Comparison of ENCODE assay signal across 14 mouse cellular contexts in the genomic region with DNA sequence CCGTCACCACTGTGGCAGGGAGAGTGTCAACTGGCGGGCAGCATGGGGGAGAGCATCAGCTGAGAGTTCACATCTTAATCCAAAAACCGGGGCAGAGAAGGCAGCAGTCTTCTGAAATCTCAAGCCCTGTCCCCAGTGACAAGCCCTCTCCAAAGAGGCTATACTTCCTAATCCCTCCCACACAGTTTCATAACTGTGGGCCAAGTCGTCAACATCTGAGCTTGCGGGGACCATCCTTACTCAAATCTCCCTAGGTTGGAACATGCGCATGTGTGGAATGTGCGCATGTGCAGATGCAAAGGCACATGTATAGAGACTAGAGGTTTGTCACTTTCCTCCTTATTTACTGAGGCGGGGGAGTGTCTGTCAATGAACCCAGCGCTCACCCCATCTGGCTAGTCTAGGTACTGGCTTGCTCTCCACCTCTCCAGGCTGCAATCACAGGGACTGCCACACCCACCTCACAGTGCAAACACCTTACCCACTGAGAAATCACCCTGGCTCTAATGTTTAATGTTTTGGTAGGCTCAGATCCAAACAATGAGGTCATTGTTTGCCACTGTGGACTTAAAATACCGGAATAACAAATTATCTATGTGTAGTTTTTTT. TPM values are rescaled to one million over a fixed set of nuclear protein-coding genes. Genes with fewer than 3 reads are reported as not detected.
DNase-seq lines count a peak whose midpoint lies in the region; ATAC-seq and TF ChIP-seq lines count a peak whose summit lies in the region.
"Had no signal": no experiment of that assay in that cellular context is flagged by ENCODE, and none has a peak within 500 bp of the region (broad histone marks: within the 10 kb centered on the region; RNA-seq: fewer than 3 reads in every experiment).

No protein-coding gene starts in this region.

- H3K4me3 ChIP-seq in lung, adult 2 months (replicated peaks; ENCODE audit: extremely low read depth, low read depth, low read length) = no peak overlapping the region
- H3K4me3 ChIP-seq in embryonic facial prominence, embryonic 15.5 days (replicated peaks) = no peak overlapping the region
- H3K4me3 ChIP-seq in lung, embryonic 15.5 days = no peak overlapping the region
- H3K4me3 ChIP-seq in stomach, embryonic 15.5 days (replicated peaks) = no peak overlapping the region
- H3K4me3 ChIP-seq: neural tube, embryonic 12.5 days had no signal

- 65% methylated on average over 10 of the region's 10 CpGs for WGBS in lung, adult 2 months
- WGBS in embryonic facial prominence, embryonic 15.5 days = 86% methylated on average over 10 of the region's 10 CpGs
- 69% methylated on average over 10 of the region's 10 CpGs for WGBS in lung, embryonic 15.5 days
- 69% methylated on average over 10 of the region's 10 CpGs for WGBS in stomach, embryonic 15.5 days

- DNase-seq in lung, adult 18-20 months = peak; percentile 66 to 82
- DNase-seq in lung, adult 2 months = no peak
- DNase-seq in cerebellum, postnatal 4 days (ENCODE audit: low spot score in 2 of 2) = no peak
- DNase-seq in thymus, postnatal 10 days (ENCODE audit: low spot score in 2 of 2) = no peak
- DNase-seq: cerebellum, adult 9-11 months; gastrocnemius, postnatal 14 days; left cerebral cortex, postnatal 4 days; right cerebral cortex, adult 18-20 months had no signal

- H3K4me1 ChIP-seq in lung, adult 2 months (ENCODE audit: control insufficient read depth, insufficient read depth, low read length) = peaks cover 7% of the 10 kb centered on the region
- H3K4me1 ChIP-seq in embryonic facial prominence, embryonic 15.5 days = peaks cover 9% of the 10 kb centered on the region; the same call in 1 of the 2 replicates
- 0 out of 2 replicates have a peak, but pooled peaks cover 10% of the 10 kb centered on the region for H3K4me1 ChIP-seq in lung, embryonic 15.5 days
- peaks cover 14% of the 10 kb centered on the region; the same call in 1 of the 2 replicates for H3K4me1 ChIP-seq in stomach, embryonic 15.5 days
- H3K4me1 ChIP-seq: neural tube, embryonic 12.5 days had no signal

- H3K4me2 ChIP-seq in embryonic facial prominence, embryonic 15.5 days (replicated peaks) = no peak overlapping the region
- H3K4me2 ChIP-seq in lung, embryonic 15.5 days = no peak overlapping the region
- H3K4me2 ChIP-seq in stomach, embryonic 15.5 days = no peak overlapping the region
- H3K4me2 ChIP-seq: midbrain, embryonic 11.5 days; neural tube, embryonic 12.5 days had no signal

- no peak overlapping the region for H3K27ac ChIP-seq in embryonic facial prominence, embryonic 15.5 days (replicated peaks)
- H3K27ac ChIP-seq in lung, embryonic 15.5 days = no peak overlapping the region
- H3K27ac ChIP-seq in stomach, embryonic 15.5 days = peak overlapping the region; percentile 35; the same call in 1 of the 2 replicates
- H3K27ac ChIP-seq: neural tube, embryonic 12.5 days had no signal

- no peak for TF ChIP-seq POLR2A in lung, adult 2 months (IDR thresholded peaks at IDR 0.05; ENCODE audit: borderline replicate concordance, extremely low read depth, low read depth, low read length)

- no peak overlapping the region for H3K9ac ChIP-seq in embryonic facial prominence, embryonic 15.5 days
- no peak overlapping the region for H3K9ac ChIP-seq in lung, embryonic 15.5 days
- H3K9ac ChIP-seq in stomach, embryonic 15.5 days = no peak overlapping the region
- H3K9ac ChIP-seq: neural tube, embryonic 12.5 days had no signal

- no peaks in the 10 kb centered on the region for H3K27me3 ChIP-seq in embryonic facial prominence, embryonic 15.5 days
- no peaks in the 10 kb centered on the region for H3K27me3 ChIP-seq in lung, embryonic 15.5 days
- no peaks in the 10 kb centered on the region for H3K27me3 ChIP-seq in stomach, embryonic 15.5 days (replicated peaks)
- H3K27me3 ChIP-seq: neural tube, embryonic 12.5 days had no signal

- H3K9me3 ChIP-seq in embryonic facial prominence, embryonic 15.5 days (replicated peaks) = 0 out of 2 replicates have a peak, but pooled peaks cover 1% of the 10 kb centered on the region
- H3K9me3 ChIP-seq in lung, embryonic 15.5 days = peaks cover 5% of the 10 kb centered on the region; the same call in 1 of the 2 replicates
- H3K9me3 ChIP-seq in stomach, embryonic 15.5 days = peaks cover 7% of the 10 kb centered on the region; the same call in 1 of the 2 replicates

- H3K36me3 ChIP-seq in embryonic facial prominence, embryonic 15.5 days = peaks cover 32% of the 10 kb centered on the region
- H3K36me3 ChIP-seq in lung, embryonic 15.5 days = peaks cover 27% of the 10 kb centered on the region
- H3K36me3 ChIP-seq in stomach, embryonic 15.5 days = peaks cover 28% of the 10 kb centered on the region

- TF ChIP-seq CTCF in lung, adult 2 months (IDR thresholded peaks at IDR 0.05; ENCODE audit: insufficient read depth, low read length) = no peak

- ATAC-seq in embryonic facial prominence, embryonic 15.5 days (ENCODE audit: insufficient number of reproducible peaks, low FRiP score, low TSS enrichment, low read depth) = peak; percentile 65
- ATAC-seq in lung, embryonic 15.5 days (ENCODE audit: borderline replicate concordance, extremely low read depth, low FRiP score, low TSS enrichment) = peak; percentile 68
- peak; percentile 93 for ATAC-seq in stomach, embryonic 15.5 days (ENCODE audit: insufficient read depth, low FRiP score, low read depth)
- ATAC-seq: forebrain, embryonic 14.5 days had no signal

RNA-seq across cellular contexts. Expression of a gene that starts 16.9 kb away (rescaled TPM):
- polyA plus RNA-seq in lung, adult 2 months (2012; rRNA removed) = 17.4 and 17.5 TPM in 2 replicates
- 21.3 and 22.8 TPM in 2 replicates for polyA plus RNA-seq in embryonic facial prominence, embryonic 15.5 days (2015; fragmentation: Nextera tagmentation; extraction: Ambion mirVana)
- 20.8 and 21.7 TPM in 2 replicates for polyA plus RNA-seq in lung, embryonic 15.5 days (2015; fragmentation: Nextera tagmentation; extraction: Ambion mirVana)
- polyA plus RNA-seq in stomach, embryonic 15.5 days (2015; fragmentation: Nextera tagmentation; extraction: Ambion mirVana) = 18.4 and 19.4 TPM in 2 replicates

Comparison
In these comparisons a context has a peak if more than half of its experiments do, and no peak if none do; other contexts are left out.
1. DNase-seq: peak in lung, adult 18-20 months (2 of 2); none in lung, adult 2 months (single experiment), cerebellum, postnatal 4 days (0 of 2) and thymus, postnatal 10 days (0 of 2).
2. Peak in every context shown above with its lines, with median percentiles within 50 percentile points of each other: ATAC-seq.